Mouse (Mus musculus): ENCODE results near the gene Golga1.
"Not testable (repeated sequence)": the region's sequence is repeated elsewhere in the genome, so short reads cannot be mapped to it uniquely, and the experiment has no call there.

Gene Golga1

DNA sequence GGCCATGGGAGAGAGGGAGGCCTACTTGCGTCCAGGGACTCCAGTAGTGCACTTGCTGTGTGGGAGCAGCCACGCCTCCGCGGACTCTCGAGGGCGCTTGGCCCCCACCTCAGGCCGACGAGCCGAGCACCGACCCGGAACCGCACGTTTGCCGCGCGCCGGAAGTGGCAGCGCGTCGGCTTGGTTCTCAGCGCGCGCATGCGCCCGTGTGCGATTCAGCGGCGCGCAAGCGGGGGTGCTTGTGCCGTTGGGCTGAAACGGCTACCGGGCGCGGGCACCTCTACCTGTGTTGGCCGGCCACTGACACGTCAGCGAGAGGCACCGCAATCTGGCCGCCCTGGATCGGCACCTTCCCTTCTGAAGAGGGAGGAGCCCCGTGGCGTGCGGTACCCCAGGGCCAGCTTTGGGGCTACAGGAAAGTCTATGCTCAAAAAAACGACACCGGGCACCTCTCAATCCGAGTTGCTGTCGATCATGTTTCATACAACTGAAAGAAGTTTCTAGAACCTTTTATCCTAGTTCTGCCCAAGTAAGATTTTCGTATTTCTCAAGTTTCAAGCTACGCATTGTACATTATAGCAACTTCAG lies at the start of gene Golga1:
Golga1 (minus strand) TSS at position 142 of the 588 bp plus-strand sequence.
- peak; percentile 88 for DNase-seq (ENCODE audit: low spot score)

DNA sequence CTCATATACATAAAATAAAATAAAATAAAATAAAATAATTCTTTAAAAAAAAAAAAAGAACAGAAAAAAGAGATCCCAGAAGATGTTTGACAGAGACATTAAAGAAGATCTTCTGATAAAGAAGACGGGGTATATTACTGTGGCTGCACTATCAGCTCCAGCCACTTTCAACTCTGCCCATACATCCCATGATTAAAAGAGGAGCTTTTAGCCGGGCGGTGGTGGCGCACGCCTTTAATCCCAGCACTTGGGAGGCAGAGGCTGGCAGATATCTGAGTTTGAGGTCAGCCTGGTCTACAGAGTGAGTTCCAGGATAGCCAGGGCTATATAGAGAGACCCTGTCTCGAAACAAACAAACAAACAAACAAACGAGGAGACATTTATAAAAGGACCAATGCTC lies 48.8 kb upstream of the Golga1 start:
- no peak for DNase-seq (ENCODE audit: low spot score)

DNA sequence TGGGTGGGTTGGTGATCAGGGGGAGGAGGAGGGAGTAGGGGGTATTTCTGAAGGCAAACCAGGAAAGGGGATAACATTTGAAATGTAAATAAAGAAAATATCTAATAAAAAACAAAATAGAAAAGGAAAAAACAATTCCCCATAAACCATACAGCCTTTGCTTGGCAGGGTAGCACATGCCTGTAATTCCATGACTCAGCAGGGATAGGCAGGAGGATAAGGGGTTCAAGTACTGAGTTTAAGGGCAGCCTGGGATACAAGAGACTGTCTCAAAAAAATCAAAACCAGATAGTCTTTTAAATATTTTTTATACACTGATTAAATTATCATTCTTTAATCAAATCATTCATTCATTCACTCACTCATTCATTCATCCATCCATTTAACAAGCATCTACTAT lies 45.2 kb upstream of the Golga1 start:
- no peak for DNase-seq (ENCODE audit: low spot score)

- DNase-seq (ENCODE audit: low spot score): not testable (repeated sequence)
Measured at GRCm38 (mm10) chr2:39109712-39110111, 44.4 kb upstream of the Golga1 start.

GRCm38 (mm10) chr2:39099951-39100350 lies 34.6 kb upstream of the Golga1 start:
- not testable (repeated sequence) for DNase-seq (ENCODE audit: low spot score)

GRCm38 (mm10) chr2:39097993-39098392 lies 32.7 kb upstream of the Golga1 start:
- DNase-seq (ENCODE audit: low spot score): peak; percentile 52

- DNase-seq (ENCODE audit: low spot score): no peak
Measured at GRCm38 (mm10) chr2:39091966-39092365, 26.6 kb upstream of the Golga1 start.

DNA sequence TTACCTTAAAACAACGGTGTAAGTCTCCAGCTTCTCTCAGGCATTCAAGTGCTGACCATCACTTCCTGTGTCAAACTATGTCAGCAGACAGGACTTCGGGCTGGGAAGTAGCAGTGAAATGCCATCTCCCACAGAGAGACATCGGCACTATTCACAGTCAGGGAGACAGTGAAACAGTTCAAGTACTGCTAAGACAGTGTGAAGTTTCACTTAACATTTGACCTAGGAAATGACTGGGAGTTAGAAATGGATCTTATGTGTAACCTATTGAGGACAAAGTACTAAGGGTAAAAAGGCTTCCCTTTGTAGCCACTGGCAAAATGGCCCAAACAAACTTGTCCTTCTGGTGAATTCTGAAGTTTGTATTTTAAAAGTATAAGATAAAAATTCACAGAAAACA lies 17.4 kb upstream of the Golga1 start:
- DNase-seq (ENCODE audit: low spot score): no peak

- DNase-seq (ENCODE audit: low spot score): no peak
Measured at GRCm38 (mm10) chr2:39070666-39071065, 5.3 kb upstream of the Golga1 start.

- DNase-seq (ENCODE audit: low spot score): no peak
Measured at GRCm38 (mm10) chr2:39069096-39069495, 3.8 kb upstream of the Golga1 start.

DNA sequence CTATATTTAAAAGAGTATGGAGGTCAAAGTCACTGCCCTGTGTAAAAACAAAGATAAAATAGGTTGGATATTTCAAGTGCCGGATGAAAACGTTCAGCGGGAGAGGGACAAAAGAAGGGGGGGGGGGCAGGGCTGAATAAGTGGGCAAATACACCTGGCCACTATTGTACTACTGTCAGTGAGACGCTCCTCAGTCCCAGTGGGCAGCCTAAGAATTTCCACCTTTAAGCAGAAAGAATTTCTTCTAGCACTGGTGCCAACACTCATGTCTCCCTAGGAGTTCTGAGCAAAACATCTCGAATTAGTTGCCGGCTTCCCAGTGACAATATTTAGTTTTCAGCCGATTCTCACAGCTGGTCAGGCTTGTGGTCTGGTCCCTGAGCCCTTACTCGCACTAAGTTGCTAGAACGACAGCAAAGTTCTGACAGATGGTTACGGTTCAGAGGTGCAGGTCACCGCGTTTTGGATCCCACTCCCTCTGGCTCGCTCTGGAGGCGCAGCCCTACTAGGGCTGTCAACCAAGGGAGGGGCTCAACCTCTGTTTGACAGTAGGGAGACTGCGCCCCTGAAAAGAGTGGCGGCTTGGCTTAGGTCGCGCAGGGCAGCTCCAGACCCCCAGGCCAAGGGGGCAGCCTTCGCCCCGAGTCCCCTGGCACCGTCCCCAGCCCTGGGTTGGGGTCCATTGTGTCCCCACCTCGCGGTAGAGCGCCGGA lies 498 bp downstream of the Golga1 start:
- peak; percentile 42 for DNase-seq (ENCODE audit: low spot score)

DNA sequence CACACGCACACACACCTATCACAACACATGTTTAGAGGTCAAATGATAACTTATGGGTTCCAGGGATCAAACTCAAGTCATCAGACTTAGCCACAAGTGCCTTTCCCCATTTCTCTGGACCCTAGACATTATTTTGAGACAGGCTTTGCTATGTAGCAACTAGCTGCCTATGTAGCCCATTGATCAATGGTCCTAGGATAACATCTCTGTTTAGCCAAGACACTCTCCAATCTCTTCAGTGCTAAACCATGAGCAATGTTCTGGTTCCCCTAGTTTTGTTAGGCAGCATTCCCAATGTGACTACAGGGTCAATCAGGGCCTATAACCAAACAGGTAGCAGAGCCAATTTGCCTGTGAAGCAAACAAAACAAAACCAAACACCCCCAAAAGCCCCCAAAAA lies 16.8 kb downstream of the Golga1 start:
- no peak for DNase-seq (ENCODE audit: low spot score)

DNA sequence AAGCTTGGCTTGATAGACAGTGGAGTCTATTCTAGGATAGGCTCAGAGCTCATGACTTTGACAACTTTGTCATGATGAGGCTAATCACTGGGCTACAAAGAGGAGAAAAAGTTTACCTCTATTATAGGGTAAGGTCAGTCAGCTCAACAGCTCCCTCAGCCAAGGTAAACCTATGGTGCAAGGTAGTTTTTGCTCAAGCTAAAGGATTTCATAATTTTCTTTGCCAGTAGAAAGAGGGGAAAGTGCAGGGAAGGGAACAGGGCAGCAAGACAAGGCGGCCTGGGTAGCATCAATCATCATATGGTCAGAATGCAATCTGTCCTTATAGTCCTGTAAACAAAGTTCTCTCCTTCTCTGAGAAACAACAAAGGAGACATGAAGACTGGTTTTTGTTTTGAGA lies 25.1 kb downstream of the Golga1 start:
- no peak for DNase-seq (ENCODE audit: low spot score)

DNA sequence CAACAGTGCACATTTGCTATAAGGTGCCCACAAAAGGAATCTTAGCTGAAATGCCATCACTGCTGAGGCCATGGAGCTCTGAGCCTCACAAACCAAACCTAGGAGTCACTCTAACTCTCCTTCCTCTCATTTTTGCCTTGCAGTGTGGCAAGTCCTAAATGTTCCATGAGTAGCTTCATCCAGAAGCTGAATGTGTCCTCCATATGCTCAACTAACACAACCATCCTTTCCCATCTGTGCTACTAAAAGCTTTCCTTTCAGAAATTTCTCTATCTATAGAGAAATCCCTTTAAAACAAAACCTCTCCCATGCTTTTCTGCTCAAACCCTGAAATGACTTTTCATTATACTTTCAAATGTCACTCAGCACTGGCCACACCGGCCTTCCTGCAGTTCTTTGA lies 33.7 kb downstream of the Golga1 start:
- no peak for DNase-seq (ENCODE audit: low spot score)

- DNase-seq (ENCODE audit: low spot score): no peak
Measured at GRCm38 (mm10) chr2:39020004-39020403, 45.3 kb downstream of the Golga1 start.

GRCm38 (mm10) chr2:39016581-39016980 lies 48.8 kb downstream of the Golga1 start:
- DNase-seq (ENCODE audit: low spot score): no peak

- no peak for DNase-seq (ENCODE audit: low spot score)
Measured at GRCm38 (mm10) chr2:39012768-39013279, 52.5 kb downstream of the Golga1 start.

DNA sequence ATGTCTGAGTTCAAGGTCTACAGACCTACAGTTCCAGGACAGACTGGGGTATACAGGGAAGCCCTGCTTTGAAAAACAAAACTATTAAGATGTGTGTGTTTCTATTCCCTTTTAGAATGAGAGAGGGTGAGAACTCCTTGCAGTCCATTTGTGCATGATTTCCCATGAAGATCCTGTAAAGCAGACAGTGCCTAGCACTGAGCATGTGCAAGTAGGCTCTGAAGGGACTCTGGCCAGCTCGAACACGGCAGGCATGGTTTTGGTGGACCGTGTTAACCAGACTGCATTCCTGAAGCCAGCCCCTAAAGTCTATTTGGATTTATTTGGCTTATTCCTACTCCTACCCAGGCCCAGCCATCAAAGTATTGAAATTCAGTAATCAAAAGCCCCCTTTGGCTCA lies 53.4 kb downstream of the Golga1 start:
- no peak for DNase-seq (ENCODE audit: low spot score)

- DNase-seq (ENCODE audit: low spot score): no peak
Measured at GRCm38 (mm10) chr2:39011264-39011663, 54.1 kb downstream of the Golga1 start.

DNA sequence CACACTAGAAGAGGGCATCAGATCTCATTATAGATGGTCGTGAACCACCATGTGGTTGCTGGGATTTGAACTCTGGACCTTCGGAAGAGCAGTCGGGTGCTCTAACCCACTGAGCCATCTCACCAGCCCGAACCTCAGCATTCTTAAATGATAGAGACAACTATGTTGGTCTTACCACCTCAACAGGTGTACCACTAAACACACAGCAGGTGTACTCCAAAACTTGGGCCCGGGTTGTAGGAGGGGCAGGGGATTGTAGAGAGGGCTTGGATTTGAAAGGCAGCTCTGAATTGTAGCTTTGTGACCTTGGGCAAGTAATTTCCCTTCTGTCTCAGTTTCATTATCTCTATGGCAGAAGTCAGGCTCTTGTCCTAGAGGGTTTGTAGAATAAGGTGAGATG lies 55.2 kb downstream of the Golga1 start:
- not testable (repeated sequence) for DNase-seq (ENCODE audit: low spot score)

DNA sequence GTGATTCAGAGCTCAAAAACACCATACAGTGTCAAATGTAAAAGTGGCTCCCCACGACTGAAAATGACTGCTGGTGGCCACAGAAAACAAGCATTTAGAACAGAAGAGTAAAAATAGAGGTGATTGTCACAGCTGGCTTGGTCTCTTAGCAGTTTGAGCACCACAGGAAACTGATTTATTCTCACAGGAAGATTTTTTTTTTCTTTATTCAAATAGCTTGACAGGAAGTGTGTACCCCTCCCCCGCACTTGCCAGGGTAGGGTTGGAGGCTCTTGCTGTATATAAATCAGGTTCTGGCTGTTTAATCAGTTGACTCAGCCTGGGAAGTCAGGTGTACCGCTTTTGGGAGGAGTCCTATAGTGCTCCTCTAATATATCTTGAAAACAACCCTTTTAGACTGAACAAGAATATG lies 56.4 kb downstream of the Golga1 start:
- DNase-seq (ENCODE audit: low spot score): no peak

- DNase-seq (ENCODE audit: low spot score): no peak
Measured at GRCm38 (mm10) chr2:39008350-39008851, 56.9 kb downstream of the Golga1 start.

DNA sequence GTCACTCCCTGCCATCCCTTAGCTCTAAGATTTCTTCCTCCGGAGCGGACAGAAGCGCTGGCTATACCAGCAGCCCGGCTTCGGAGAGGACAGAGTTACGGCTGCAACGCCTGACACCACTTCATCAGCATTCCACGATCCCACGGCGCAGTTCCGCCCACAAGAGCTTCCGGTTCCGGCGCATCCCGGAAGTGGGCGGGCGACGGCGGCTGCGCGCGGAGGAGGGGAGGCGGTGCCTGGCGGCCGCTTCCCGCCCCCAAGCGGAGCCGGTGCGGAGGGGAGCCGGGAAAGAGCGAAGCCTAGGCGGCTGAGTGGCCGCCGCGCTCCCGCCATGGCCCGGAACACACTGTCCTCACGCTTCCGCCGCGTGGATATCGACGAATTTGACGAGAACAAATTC lies 57.5 kb downstream of the Golga1 start:
- peak; percentile 91 for DNase-seq (ENCODE audit: low spot score)
